Mouse (Mus musculus) bone marrow macrophage, adult 2 months (primary cell): Measurements from ENCODE around the gene Zswim1. TPM values are rescaled to one million over a fixed set of nuclear protein-coding genes. Genes with fewer than 3 reads are reported as not detected.
A peak's percentile ranks its signal among the peaks of the same experiment; 100 is the strongest.

Experiments
- H3K27ac ChIP-seq: 2 replicates; pipeline ENCODE4 v1.5.1; 2012; ENCODE audit warnings: low read depth, low read length; ENCODE audit not compliant: insufficient read depth
- H3K4me1 ChIP-seq: 2 replicates; pipeline ENCODE4 v1.6.1; 2012; ENCODE audit warnings: low read length; ENCODE audit not compliant: control insufficient read depth, insufficient read depth
- H3K4me3 ChIP-seq: 2 replicates; pipeline ENCODE4 v1.5.1; 2012; ENCODE audit warnings: mild to moderate bottlenecking, low read length, moderate library complexity; ENCODE audit not compliant: insufficient read depth
- CTCF ChIP-seq: IDR thresholded peaks from 2 replicates; pipeline ENCODE4 v1.5.1; 2012; ENCODE audit warnings: low read depth, mild to moderate bottlenecking, low read length, moderate library complexity
- POLR2A ChIP-seq: IDR thresholded peaks from 2 replicates; pipeline ENCODE4 v1.6.1; 2012; ENCODE audit warnings: mild to moderate bottlenecking, low read depth, low read length, borderline replicate concordance
- polyA plus RNA-seq: library from polyadenylated mRNA; stranded (reverse); fragments of >200 nt; gene quantifications from 2 replicates; pipeline ENCODE4 v1.2.4, GENCODE M21; 2012; ENCODE audit not compliant: missing spikeins, insufficient read depth, insufficient read length

Zswim1 gene
- polyA plus RNA-seq, 1 experiment, result 5.7 TPM

DNA sequence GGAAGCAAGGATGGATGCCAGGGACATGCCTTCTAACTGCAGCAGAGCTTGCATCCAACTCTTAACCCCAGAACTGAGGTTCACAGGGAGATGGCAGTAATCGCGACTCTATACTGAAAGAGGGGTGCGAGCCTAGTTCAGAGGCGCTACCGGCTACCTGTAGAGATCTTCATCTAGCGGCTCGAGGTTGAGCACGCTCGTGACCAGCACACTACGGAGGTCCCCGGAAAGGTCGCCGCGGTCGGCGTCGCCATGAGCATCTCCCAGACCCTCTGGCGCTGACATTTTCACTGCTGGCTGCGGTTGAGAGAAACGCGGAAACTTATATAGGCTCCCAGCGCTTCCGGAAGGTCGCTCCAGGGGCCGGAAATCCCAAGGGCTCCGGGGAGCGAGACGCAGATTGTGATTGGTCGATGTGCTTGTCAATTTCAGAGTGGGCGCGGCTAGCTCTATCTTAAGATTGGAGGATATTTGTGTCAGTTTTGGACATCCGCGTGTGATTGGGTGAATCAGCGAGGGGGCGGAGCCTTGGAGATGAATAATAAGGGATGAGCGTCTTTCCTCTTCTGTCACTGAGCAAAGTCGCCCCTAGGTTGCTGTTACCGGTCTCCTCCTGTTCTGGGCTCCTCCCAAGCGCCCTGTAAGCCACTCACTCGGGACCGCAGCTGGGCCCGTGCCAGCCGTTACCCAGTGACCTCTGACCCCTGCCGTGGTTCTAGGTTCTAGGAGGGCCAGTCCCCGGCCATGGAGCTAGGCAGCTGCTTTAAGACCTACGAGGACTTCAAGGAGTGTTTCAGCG lies 17.8 kb upstream of the Zswim1 start, which contains the start of the genes Acot8 and Zswim3:
Gene Acot8 (minus strand): TSS at position 350 of the 799 bp plus-strand sequence.
Gene Zswim3 (plus strand): TSS at position 566 of the 799 bp plus-strand sequence.
- no peak for TF ChIP-seq CTCF
- peak; percentile 82; the same call in 1 of the 2 replicates for TF ChIP-seq POLR2A
- Histone ChIP-seq H3K4me3 (peak within 1 kb of the TSS; percentile 92), H3K27ac (peak within 1 kb of the TSS; percentile 76), H3K4me1 (peaks cover 16% of the 10 kb centered on the region)

DNA sequence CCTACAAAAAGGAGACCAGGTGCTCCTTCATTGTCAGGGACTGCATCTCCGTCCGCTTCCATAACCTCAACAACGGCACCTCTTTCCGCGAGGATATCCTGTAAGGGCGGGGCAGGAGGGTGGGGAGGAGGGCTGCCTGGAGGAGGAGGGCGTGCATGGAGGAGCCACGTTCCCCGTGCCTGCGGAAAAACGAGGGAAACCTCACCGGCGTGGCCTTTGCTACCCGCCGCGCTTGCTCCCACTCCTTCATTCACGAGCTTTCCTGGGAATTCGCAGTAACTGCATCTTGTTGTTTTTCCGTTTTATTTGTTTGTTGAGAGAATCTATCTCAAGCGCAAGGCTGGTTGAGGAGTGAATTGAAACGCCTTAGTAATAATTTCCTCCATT lies 17.2 kb upstream of the Zswim1 start:
- H3K4me1 ChIP-seq, result peaks cover 16% of the 10 kb centered on the region
- H3K4me3 ChIP-seq, result peak overlapping the region; percentile 88
- TF ChIP-seq POLR2A (no peak), CTCF (no peak)
- peak overlapping the region; percentile 76 for H3K27ac ChIP-seq

GRCm38 (mm10) chr2:164806614-164807013 lies 15.9 kb upstream of the Zswim1 start:
- Histone ChIP-seq H3K4me3 (no peak overlapping the region), H3K4me1 (peaks cover 16% of the 10 kb centered on the region), H3K27ac (no peak overlapping the region)
- no peak for TF ChIP-seq POLR2A
- no peak for TF ChIP-seq CTCF

- Histone ChIP-seq H3K4me3 (no peak overlapping the region), H3K27ac (no peak overlapping the region), H3K4me1 (peaks cover 8% of the 10 kb centered on the region)
- TF ChIP-seq POLR2A (no peak), CTCF (no peak)
Observed at GRCm38 (mm10) chr2:164813557-164813956, 8.9 kb upstream of the Zswim1 start.

- Histone ChIP-seq H3K27ac (peak overlapping the region; percentile 59), H3K4me3 (no peak overlapping the region), H3K4me1 (peaks cover 8% of the 10 kb centered on the region)
- TF ChIP-seq CTCF, result no peak
- no peak for TF ChIP-seq POLR2A
Observed at GRCm38 (mm10) chr2:164815348-164815747, 7.1 kb upstream of the Zswim1 start.

DNA sequence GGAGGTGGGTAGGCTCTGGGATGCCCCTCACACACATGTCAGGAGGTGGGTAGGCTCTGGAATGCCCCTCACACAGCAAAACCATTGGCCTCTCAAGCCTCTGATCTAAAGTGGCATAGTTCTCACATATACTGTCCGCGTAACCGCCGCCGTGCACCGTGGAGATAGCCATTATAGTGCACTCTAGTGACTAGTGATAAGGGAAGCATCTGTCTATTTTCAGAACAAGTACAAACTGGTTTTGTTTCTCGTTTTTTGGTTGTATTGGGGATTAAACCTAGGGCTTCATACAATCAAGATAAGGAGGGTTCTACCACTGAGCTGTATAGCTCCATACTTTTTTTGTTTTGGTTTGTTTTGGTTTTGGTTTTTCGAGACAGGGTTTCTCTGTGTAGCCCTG lies 6.7 kb upstream of the Zswim1 start:
- peak overlapping the region; percentile 44 for H3K27ac ChIP-seq

DNA sequence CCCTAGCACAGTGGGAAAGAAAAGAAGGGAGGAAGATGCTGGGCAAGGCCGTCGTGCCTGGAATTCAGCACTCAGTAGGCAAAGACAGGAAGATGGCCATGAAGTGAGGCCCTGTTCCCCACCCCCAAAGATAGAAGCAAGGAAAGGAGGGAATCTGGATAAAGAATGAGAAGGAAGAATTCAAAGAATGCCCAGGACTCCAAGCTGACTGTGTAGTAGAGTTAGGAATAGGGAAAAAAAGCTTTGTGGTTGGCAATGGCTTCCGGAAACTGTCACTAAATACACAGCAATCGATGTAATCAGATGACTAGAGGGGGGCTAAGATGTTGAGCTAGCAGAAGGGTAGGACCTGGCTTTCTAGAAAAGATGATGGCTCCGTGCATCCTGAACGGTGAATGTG lies 5.3 kb upstream of the Zswim1 start:
- Histone ChIP-seq H3K4me1 (peaks cover 10% of the 10 kb centered on the region), H3K4me3 (no peak overlapping the region), H3K27ac (no peak overlapping the region)
- TF ChIP-seq CTCF, result no peak
- no peak for TF ChIP-seq POLR2A

More for the DNA sequence above, 6.7 kb upstream of the Zswim1 start:
- no peak overlapping the region for H3K4me3 ChIP-seq
- H3K4me1 ChIP-seq, result peaks cover 8% of the 10 kb centered on the region
- no peak for TF ChIP-seq POLR2A
- TF ChIP-seq CTCF, result no peak

- TF ChIP-seq POLR2A (no peak), CTCF (no peak)
- Histone ChIP-seq H3K4me1 (peaks cover 12% of the 10 kb centered on the region), H3K4me3 (no peak overlapping the region), H3K27ac (no peak overlapping the region)
Observed at GRCm38 (mm10) chr2:164817703-164818102, 4.8 kb upstream of the Zswim1 start.

DNA sequence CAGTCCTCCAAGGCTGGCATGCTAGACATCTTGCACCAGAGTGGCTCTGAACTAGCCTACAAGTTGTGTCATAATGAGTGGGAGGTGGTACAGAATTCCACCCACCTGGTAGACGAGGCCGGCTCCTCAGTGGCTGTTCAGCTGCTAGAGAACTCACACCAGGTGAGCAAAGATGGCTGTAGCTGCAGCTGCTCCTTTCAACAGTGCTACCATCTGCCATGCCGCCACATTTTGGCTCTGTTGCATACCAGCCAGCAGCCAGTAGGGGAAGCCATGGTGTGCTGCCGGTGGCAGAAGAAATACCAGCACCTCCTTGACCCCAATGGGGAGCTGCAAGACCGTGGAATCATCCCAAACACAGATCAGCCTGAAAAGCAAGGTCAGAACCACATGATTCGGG lies 1.4 kb upstream of the Zswim1 start:
- H3K4me1 ChIP-seq, result peaks cover 7% of the 10 kb centered on the region; the same call in 1 of the 2 replicates
- no peak overlapping the region for H3K27ac ChIP-seq
- no peak overlapping the region for H3K4me3 ChIP-seq
- no peak for TF ChIP-seq POLR2A
- no peak for TF ChIP-seq CTCF

DNA sequence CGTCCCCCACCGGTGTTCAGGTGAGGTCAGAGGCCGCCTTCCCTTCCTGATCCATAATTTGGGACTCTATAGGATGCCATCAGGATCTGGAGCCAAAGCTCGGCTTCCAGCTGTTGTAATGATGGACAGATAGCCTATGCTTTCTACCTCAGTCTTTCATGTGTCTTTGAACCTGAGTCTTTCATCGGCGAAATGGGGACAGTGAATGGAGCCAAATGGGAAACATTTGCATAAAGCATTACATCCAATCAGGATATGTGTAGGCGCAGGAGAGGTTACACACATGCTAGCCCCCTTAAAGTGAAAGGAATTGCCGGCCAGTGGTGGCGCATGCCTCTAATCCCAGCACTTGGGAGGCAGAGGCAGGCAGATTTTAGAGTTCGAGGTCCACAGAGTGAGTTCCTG lies 697 bp downstream of the Zswim1 start:
- Histone ChIP-seq H3K4me1 (peaks cover 7% of the 10 kb centered on the region; the same call in 1 of the 2 replicates), H3K4me3 (peak overlapping the region; percentile 67), H3K27ac (peak overlapping the region; percentile 19)
- no peak for TF ChIP-seq CTCF
- no peak for TF ChIP-seq POLR2A

- H3K4me3 ChIP-seq, result peak overlapping the region; percentile 9; the same call in 1 of the 2 replicates
- H3K4me1 ChIP-seq, result peaks cover 7% of the 10 kb centered on the region; the same call in 1 of the 2 replicates
- no peak overlapping the region for H3K27ac ChIP-seq
- TF ChIP-seq POLR2A, result no peak
- TF ChIP-seq CTCF, result no peak
Observed at GRCm38 (mm10) chr2:164823969-164824368, 1.5 kb downstream of the Zswim1 start.
